Mouse (Mus musculus) heart, adult 2 months (tissue): ENCODE results near the gene Ddx54.

Experiments used
- CTCF ChIP-seq: fragments of 200-600 bp; IDR thresholded peaks from 2 replicates; pipeline ENCODE4 v1.8.1; 2022; ENCODE audit warnings: antibody characterized with exemption, mild to moderate bottlenecking, moderate library complexity
- POLR2A ChIP-seq: fragments of 200-500 bp; IDR thresholded peaks from 2 replicates; pipeline ENCODE4 v1.6.1; 2011; ENCODE audit warnings: mild to moderate bottlenecking, low read depth, low read length, control low read depth; ENCODE audit not compliant: insufficient read depth

- no peak for TF ChIP-seq POLR2A
- TF ChIP-seq CTCF, result no peak
Measured at GRCm38 (mm10) chr5:120622198-120622851, 9.8 kb downstream of the Ddx54 start.
